Mouse (Mus musculus): Measurements from ENCODE around the gene Eef2.
"Not testable (repeated sequence)": the region's sequence is repeated elsewhere in the genome, so short reads cannot be mapped to it uniquely, and the experiment has no call there.

Gene Eef2

DNA sequence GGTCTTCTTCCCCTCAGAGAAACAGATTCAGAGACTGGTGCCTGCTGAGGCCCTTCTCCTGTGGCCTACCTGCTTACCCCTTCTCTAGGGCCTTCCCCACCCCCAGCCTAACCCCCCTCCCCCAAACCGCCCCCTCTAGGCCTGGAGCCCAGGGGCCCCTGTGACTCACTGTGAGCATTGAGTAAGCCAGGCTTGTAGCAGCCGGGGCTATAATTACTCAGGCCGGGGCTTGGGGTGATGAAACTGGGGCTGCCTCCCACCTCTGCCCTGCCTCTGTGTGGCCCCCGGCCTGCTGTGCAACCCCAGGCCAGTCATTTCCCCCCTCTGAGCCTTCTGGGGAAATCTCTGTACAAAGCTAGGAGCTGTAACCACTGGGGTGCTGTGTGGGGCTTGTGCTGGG, 30.1 kb upstream of the Eef2 start:
- no peak for DNase-seq (ENCODE audit: low spot score)

DNA sequence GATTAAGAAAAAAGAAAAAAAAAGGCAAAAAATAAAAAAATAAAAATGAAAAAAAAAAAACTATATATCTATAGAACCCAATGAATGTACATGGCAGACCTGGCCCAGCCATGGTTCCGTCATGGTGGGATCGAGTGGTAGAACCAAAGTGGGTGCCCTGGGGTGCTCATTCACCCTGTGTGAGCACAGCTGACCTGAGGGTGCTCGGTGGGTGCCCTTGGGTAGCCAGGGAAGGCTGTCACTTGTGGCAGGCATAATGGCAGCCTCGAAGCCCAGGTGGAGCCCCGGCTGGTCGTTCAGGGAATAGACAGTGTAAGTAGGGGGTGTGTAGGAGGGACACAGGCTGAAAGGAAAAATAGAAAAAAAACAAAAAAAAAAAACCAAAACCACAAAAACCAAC, 25.2 kb upstream of the Eef2 start:
- DNase-seq (ENCODE audit: low spot score): no peak

DNA sequence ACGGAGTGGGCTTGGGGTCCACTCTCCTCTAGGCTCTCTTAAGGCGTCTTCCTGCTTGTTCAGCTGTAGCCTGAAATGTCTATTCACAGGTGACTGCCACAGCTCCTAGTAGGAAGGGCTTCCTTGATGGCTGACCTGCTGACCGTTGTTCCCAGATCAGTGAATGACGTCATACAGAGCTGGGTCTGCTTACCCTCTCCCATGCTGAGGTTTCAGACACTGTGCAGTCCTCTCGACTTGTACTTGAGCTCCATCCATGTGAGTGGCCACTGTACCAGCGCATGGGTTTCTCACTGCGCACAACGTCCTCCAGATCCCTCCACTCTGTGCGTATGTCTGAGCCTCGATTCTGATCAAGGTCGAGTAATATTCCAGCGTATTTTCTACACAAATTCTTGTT, 23.8 kb upstream of the Eef2 start:
- DNase-seq (ENCODE audit: low spot score): no peak

DNA sequence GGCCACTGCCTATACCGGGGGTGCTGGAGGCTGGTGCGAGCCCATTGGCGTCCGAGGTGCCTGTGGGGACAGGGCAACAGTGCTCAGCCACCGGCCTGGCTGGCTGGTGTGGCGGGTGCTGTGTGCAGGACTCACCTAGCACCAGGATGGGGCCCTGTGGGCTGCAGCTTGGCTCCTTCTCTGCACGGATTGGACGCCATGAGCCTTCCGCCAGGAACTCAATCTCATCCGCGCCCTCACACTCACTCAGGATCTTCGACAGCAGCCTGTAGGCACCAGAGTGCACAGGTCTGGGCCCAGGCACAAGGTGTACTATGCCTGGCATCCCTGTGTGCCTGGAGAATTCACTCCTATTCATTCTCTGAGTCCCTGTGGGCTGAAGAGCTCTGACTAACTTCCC, 22.1 kb upstream of the Eef2 start:
- no peak for DNase-seq (ENCODE audit: low spot score)

DNA sequence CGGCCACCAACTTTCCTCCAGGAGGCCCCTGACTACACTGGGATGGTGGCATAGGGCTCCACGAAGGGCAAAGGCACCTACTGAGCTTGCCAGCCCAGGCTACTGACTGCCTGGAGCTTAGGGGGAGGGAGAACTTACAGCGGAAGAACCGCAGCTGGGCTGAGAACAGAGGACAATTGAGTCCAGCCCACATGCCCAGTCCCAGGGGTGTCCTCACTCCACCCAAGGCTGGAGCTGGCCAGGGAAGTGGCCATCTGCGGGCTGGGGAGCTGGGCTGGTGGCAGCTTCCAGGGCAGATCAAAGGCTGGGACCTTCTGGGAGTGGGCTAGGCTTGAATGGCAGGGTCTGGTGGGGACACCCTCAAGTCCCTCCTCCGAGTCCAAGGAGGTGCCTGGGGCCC, 21.7 kb upstream of the Eef2 start:
- DNase-seq (ENCODE audit: low spot score): no peak

DNA sequence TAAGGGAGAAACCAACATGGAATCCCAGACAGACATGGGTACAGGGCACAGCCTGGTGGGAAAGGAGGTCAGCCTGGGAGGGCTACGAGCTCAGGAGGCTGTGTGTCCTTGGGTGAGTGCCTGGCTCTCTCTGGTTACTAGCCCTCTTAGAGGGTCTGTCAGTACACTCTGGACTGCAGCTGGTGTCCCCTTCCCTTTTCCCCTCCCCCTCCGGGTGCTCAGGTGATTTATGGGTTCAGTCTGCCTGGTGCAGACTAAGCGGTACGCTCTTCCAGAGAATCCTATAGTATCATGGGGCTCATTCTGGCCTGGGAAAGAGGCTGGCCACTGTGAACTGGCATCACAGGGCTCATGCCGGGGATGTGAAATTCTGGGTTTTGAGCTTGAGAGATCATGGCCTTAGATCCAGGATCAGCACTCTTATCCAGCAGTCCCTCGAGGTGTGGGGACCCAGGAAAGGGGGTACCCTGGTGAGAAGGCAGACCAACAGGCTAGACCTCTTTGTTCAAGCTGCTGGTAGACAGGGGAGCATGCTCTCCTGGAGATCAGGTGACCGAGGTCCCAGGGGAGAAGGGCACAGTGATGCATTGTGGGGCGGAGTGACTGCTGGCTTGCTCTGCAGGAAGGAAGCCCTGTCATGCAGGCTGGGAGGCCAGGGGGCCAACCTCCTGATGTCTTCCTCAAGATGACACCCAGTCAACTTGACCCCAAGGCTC, 14.7 kb upstream of the Eef2 start:
- DNase-seq (ENCODE audit: low spot score): no peak

DNA sequence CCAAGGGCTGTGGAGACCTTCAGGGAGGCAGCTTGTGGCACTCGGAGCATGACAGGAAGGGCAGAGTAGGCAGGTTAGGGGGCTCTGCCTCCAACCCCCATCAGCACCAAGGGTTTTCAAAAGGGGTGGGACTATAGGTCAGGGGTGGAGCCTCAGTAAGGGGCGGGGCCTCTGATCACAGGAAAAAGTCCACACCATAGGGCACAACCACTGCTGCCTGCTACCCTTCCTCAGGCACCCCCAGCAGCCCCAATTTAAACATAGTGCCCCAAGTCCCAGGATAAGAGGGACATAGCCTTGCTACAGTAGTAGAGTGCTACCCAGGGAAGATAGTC, 14.1 kb upstream of the Eef2 start:
- DNase-seq (ENCODE audit: low spot score): no peak

DNA sequence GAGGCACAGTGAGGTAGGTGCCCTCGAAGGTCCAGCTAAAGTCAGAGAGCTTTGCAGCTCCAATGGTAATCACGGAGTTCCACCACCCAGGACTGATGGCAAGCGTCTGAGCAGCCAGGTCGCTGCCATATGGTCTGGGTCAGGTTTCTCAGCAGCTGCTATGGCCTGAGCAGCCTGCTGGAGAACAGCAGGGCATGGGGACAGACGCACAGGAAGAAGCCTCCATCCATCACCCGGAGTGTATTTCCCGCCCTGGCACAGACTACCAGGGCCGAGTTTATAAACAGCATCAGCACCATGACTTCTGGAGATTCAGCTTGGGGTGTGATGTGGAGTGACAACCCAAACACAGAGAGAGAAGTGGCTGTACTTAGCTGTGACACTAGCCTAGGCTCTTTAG, 11.3 kb upstream of the Eef2 start:
- no peak for DNase-seq (ENCODE audit: low spot score)

DNA sequence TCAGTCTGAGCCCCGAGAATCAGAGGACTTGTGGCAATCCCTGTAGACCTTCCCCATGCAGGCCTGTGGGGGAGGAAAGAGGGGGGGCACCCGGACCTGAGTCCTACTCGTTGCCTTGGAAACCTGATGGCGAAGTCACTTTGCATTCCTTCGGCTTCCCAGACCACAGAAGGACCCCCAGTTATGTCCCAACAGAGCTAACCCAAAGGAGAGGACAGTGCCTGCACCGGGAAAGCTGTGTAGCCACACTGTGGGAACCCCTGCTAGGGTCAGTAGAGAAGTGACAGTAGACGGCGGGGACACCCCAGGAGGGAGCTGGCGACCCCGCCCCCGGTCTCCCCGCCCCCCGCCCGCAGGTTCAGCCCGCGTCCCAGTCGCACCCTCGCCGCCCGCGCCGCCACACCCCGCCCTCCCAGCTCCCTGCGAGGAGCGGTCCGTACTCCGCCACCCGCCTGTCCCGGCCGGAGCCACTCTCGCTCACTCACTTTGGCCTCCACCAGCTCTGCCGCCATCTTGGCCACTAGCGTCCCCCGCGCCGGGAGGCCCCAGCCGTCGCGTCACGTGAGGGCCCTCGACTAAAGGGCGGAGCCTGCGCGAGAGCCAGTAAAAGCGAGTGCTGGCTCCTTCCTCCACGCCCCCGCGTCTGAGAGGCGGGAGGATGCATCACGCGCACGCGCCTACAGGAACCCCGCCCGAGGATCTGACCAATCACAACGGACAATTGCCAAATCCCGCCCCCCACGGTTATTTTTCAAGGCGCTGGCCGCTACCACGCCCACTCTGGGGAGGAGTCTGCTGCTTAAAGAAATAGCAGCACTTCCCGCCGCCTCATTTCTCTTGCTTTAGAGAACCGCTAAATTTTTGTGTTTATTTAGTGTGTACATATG, 9.0 kb upstream of the Eef2 start, which contains the start of gene Pias4:
Pias4 (minus strand) TSS at position 724 of the 887 bp plus-strand sequence.
- DNase-seq (ENCODE audit: low spot score): peak; percentile 97

DNA sequence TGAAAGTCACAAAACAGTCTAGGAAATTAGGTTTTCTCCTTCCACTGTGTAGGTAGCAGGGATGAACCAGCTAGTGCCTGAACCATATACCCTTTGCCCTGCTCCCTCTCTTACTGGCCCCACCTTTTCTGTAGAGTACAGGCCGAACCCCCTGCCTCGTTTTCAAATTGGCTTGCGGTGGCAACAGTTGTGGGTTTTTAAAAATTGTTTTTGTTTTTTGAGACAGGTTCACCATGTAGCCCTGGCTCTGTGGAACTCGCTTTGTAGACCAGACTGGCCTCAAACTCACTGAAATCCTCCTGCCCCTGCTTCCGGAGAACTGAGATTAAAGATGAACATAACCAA, 8.4 kb upstream of the Eef2 start:
- no peak for DNase-seq (ENCODE audit: low spot score)

DNA sequence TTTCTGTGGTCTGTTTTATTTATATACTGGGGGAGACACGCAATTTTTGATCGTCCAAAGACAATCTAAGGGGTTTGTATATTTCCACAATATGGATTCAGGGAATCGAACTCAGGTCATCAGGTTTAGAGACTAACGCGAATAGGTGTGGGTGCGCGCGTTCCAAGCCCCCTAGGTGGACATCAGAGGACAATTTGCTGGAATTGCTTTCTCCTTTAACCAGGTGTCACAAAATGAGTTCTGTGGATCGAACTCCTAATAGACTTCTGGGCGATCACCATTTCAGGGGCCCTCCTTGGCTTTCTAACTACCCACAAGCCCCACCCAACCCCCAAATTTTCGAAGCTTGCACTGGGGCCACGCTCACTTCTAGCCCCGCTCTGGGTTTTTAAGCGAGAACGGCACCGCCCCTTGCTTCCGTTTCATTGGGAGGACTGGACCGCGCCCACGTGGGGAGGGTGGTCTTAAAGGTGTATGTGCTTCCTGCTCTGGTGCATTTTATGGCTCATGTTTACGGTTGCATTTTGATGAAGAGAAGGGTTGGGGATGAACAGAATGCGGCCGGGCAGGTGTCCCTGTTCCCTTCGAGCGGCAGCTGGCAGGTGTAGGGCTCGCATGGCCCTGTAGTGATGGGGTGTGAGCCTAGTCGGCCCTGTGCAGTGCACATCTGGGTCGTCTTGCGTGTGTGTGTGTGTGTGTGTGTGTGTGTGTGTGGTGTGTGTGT, 7.7 kb upstream of the Eef2 start:
- peak; percentile 49 for DNase-seq (ENCODE audit: low spot score)

DNA sequence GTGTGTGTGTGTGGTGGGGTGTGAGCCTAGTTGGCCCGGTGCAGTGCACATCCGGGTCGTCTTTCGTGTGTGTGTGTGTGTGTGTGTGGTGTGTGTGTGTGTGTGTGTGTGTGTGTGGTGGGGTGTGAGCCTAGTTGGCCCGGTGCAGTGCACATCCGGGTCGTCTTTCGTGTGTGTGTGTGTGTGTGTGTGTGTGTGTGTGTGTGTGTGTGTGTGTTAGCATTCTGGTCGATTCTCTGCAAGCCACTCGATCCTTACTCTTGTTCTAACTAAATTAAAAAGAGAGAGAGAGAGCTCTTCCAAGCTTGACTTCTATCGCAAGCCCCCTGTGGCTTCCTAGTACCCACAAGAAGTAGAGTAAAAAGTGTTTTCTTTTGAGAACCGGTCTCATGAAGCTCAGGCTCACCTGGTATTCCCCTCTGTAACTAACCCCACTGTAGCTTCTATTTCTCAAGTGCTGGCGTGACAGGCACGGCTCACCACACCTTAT, 7.0 kb upstream of the Eef2 start:
- DNase-seq (ENCODE audit: low spot score): not testable (repeated sequence)

DNA sequence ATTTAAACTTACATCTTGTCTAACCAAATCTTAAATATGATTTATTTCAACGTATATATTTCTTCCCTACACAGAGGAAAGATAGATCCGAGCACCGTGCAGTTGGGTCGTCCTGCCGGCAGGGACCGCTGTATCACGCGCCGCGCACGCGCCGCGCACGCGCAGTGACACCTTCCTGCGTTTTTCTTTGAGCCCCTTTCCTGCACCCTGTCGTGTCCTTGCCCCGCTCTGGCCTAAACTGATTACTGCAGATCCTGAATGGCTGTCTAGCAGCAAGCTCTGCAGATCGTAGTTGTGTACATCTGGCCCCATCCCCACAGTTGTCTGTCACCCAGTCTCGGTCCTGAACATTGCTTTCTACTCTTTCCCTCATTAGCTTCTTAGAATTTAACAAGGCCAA, 3.3 kb upstream of the Eef2 start:
- peak; percentile 66 for DNase-seq (ENCODE audit: low spot score)

DNA sequence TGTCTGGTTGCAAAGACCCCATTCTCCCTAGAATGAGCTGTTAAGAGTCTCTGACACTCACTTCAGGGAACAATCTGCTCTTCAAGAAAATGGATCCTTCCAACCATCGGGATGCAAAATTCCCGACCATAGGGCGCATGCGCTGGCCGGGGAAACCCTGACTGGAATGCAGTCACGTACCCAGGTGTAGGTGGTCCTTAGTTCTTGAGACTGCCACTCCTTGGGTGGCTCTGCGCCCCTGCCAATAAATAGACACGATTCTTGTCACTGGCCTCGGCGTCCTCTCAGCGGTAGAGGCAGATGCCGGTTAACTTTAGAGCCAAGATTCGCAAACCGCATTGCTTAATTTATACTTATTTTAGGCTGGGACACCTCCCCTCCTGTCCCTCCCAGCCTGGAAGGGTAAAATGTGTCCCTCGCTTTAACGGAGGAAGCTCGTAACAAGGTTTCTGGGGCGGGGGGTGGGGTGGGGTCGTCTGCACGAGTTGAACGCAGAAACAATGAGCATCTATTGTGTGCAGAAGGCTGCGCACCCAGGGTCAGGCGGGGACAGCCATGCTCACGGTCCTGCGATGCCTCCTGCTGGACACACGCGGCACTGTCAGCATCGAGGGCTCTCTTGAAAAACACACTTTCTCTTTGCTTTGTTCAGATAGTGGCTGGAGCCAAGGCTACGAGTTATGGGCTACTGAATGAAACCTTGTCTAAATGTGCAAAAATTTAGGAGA, 1.6 kb upstream of the Eef2 start:
- peak; percentile 73 for DNase-seq (ENCODE audit: low spot score)

DNA sequence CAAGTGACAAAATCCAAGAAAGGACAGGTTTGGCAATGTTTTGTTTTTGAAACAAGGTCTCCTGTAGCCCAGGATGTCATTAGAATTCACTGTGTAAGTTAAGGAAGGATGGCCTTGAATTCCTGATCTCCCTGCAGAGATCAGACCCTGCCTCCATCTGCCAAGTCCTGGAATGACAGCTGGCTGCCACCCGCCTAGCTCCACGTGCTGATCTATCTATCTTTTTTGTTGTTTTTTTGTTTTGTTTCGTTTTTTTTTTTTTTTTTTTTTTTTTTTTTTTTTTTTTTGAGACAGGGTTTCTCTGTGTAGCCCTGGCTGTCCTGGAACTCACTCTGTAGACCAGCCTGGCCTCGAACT, 1.1 kb upstream of the Eef2 start:
- DNase-seq (ENCODE audit: low spot score): not testable (repeated sequence)

DNA sequence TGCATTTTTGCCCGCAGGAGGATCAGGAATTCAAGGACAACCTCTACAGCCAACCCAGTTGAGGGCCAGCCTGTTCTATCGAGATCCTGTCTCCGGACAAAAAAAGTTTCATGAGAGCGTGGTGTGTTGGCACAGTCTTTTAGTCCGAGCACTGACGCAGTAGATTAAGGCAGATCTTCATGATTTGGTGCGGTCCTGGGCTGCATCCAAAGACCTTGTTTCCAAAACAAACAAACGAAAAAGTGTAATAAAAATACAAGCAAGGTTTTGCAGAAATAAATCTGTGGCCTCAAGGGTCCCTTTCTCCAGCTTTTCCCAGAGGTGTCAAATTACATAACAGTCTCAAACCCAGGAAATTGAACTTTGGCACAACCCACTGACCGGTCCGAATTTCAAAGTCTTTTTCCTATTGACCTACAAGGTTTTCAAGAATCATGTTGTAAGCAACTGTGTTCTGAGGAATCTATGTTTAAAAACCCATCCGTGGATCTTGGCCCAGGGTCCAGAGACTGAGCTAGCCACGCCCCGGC, 430 bp upstream of the Eef2 start:
- DNase-seq (ENCODE audit: low spot score): no peak

DNA sequence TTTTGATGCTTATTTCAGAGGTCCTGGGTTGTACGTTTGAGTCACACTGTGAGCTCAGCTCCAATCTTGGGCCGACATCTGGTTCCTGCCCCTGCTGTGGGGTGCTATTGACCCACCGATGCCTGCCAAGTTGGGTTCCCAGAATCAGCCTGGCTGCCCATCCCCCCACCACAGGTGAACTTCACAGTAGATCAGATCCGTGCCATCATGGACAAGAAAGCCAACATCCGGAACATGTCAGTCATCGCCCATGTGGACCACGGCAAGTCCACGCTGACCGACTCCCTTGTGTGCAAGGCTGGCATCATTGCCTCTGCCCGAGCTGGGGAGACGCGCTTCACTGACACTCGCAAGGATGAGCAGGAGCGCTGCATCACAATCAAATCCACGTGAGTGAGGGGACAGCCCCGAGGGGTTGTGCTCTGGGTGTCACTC, 1.1 kb downstream of the Eef2 start:
- DNase-seq (ENCODE audit: low spot score): no peak

DNA sequence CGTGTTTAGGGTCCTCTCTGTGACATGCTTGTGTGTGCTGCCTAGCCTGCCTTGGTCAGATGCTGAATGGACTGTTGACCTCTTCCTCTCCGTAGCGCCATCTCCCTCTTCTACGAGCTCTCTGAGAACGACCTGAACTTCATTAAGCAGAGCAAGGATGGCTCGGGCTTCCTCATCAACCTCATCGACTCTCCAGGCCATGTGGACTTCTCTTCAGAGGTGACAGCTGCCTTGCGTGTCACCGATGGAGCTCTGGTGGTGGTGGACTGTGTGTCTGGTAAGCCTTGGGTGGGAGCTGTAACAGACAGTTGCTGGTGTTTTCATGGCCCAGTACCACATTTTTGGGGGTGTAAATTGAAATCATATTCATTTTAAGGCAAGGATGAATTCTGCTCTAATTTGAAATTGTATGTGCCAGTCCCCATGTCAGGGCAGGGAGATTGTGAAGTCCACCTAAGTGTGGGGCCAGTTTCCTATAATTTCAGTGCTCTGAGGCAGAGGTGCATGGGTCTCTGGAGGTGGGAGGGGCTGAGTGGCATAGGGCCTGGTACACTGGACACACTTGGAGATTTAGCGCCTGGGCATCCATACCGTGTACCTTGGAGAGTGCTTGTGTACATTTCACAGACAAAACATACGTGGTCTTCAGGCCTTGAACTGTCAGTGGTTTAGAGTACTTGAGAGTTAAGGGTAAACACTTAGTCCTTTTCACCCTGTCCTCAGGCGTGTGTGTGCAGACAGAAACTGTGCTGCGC, 1.7 kb downstream of the Eef2 start:
- no peak for DNase-seq (ENCODE audit: low spot score)

DNA sequence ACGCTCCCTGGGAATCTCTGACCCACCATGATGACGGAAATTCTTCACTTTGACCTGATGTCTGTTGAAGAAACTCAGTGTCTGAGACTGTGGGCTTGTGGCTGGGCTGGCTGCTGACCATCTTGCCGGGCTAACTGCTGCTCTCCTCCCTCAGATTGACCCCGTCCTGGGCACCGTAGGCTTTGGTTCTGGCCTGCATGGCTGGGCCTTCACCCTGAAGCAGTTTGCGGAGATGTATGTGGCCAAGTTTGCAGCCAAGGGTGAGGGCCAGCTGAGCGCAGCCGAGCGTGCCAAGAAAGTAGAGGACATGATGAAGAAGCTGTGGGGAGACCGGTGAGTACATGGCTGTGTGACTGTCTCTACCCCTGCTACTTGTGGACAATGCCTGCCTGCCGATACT, 2.5 kb downstream of the Eef2 start:
- DNase-seq (ENCODE audit: low spot score): no peak

DNA sequence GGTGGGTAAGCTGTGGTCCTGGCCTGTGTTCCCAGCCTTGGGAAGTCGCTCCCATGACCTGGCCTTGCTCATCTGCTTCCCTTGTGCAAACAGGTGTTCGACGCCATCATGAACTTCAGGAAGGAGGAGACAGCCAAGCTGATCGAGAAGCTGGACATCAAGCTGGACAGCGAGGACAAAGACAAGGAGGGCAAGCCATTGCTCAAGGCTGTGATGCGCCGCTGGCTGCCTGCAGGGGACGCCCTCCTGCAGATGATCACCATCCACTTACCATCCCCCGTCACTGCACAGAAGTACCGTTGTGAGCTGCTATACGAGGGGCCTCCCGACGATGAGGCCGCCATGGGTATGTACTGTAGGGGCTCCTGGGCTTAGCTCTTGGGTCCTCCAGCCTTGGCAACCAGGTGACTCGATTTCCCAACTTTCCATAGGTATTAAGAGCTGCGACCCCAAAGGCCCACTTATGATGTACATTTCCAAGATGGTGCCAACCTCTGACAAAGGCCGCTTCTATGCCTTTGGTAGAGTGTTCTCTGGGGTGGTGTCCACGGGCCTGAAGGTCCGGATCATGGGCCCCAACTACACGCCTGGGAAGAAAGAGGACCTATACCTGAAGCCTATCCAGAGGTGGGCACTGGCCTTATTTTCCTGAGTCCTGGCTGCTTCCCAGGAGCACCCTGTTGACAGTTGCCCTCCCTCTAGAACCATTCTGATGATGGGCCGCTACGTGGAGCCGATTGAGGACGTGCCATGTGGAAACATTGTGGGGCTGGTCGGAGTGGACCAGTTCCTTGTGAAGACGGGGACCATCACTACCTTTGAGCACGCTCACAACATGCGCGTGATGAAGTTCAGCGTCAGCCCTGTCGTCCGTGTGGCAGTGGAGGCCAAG, 3.3 kb downstream of the Eef2 start:
- DNase-seq (ENCODE audit: low spot score): no peak
